Mouse (Mus musculus) kidney, embryonic 14.5 days (tissue): ENCODE results near the gene Atr. TPM values are rescaled to one million over a fixed set of nuclear protein-coding genes. Genes with fewer than 3 reads are reported as not detected.
A peak's percentile ranks its signal among the peaks of the same experiment; 100 is the strongest.

ENCODE experiments used
- ATAC-seq: fragments of 200-750 bp; cut with Nextera tagmentation; 2 replicates; pipeline ENCODE4 v1.8.0; 2017; ENCODE audit warnings: moderate number of reproducible peaks, mild to moderate bottlenecking, moderate TSS enrichment, moderate library complexity; ENCODE audit not compliant: low FRiP score, low TSS enrichment
- H3K27ac ChIP-seq: fragments of 300-500 bp; sonication (generic); 2 replicates; pipeline ENCODE4 v1.5.1; 2014; ENCODE audit warnings: low read depth, mild to moderate bottlenecking, low read length, moderate library complexity, mixed read lengths
- H3K27me3 ChIP-seq: fragments of 300-500 bp; sonication (generic); 2 replicates; pipeline ENCODE4 v1.6.1; 2014; ENCODE audit warnings: mild to moderate bottlenecking, low read length; ENCODE audit not compliant: control insufficient read depth, insufficient read depth
- H3K36me3 ChIP-seq: fragments of 300-500 bp; sonication (generic); 2 replicates; pipeline ENCODE4 v1.6.1; 2014; ENCODE audit warnings: low read length, mixed read lengths; ENCODE audit not compliant: control insufficient read depth, insufficient read depth
- H3K4me1 ChIP-seq: fragments of 300-500 bp; sonication (generic); 2 replicates; pipeline ENCODE4 v1.6.1; 2014; ENCODE audit warnings: low read length, mixed read lengths; ENCODE audit not compliant: control insufficient read depth, insufficient read depth
- H3K4me2 ChIP-seq: fragments of 300-500 bp; sonication (generic); replicated peaks from 2 replicates; pipeline ENCODE4 v1.6.1; 2014; ENCODE audit warnings: low read depth, mild to moderate bottlenecking, low read length
- H3K4me3 ChIP-seq: fragments of 300-500 bp; sonication (generic); 2 replicates; pipeline ENCODE4 v1.5.1; 2014; ENCODE audit warnings: mild to moderate bottlenecking, low read length
- H3K9ac ChIP-seq: fragments of 300-500 bp; sonication (generic); 2 replicates; pipeline ENCODE4 v1.6.1; 2014; ENCODE audit warnings: low read depth, mild to moderate bottlenecking, low read length, moderate library complexity
- H3K9me3 ChIP-seq: fragments of 300-500 bp; sonication (generic); 2 replicates; pipeline ENCODE4 v1.6.1; 2016; ENCODE audit warnings: low read length; ENCODE audit not compliant: control insufficient read depth
- WGBS: fragments of 180-500 bp; shearing (Covaris S2); extraction: QIAGEN DNeasy Blood & Tissue Kit; methylation state at CpG from one replicate; pipeline ENCODE4 v1.1.7; 2014; 5-methylcytosine and 5-hydroxymethylcytosine counted together
- polyA plus RNA-seq: library from polyadenylated mRNA; unstranded; fragments of >200 nt; fragmentation: Nextera tagmentation; extraction: Ambion mirVana; gene quantifications from 2 replicates; pipeline ENCODE4 v1.2.1, GENCODE M21; 2014

Atr gene
- polyA plus RNA-seq = 18.1 and 27.7 TPM in 2 replicates

DNA sequence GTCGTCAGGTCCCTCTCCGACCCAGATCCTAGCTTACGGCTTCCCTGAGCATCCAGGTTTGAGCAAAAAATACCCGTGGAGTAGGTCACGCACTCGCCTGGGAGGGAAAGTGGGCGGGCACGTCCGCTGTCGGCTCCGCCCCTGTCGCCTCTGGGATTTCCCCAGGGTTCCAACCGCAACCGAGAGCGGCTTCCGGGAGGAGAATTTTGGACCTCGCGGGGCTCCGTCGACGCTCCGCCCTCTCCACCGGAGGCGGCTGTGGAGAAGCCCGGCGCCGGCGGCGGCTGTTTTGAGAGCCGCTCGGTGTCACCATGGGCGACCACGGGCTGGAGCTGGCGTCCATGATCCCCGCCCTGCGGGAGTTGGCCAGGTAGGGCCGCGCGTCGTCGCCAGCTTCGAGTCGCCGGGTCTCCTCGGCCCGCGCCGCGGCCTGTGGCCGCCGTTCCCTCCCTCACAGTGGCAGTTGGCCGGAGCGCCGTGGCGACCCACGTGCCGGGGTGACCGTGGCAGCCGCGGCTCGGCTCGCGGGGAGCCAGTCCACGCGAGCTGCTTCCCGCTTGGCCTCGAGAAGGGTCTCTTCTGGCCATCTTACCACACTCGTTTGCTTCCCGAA lies at the start of gene Atr:
Gene Atr, plus strand, starts transcription at position 184 of the 613 bp plus-strand sequence.
- H3K9ac ChIP-seq = peak within 1 kb of the TSS; percentile 85
- under 1% methylated on average over 58 of the region's 69 CpGs for WGBS
- H3K4me2 ChIP-seq = peak within 1 kb of the TSS; percentile 86
- peak within 1 kb of the TSS; percentile 62 for H3K27ac ChIP-seq
- no peaks in the 10 kb centered on the region for H3K27me3 ChIP-seq
- peak; percentile 90 for ATAC-seq
- peak within 1 kb of the TSS; percentile 97 for H3K4me3 ChIP-seq
- H3K4me1 ChIP-seq = no peaks in the 10 kb centered on the region
- no peaks in the 10 kb centered on the region for H3K9me3 ChIP-seq
- H3K36me3 ChIP-seq = no peaks in the 10 kb centered on the region; the same call in 1 of the 2 replicates

DNA sequence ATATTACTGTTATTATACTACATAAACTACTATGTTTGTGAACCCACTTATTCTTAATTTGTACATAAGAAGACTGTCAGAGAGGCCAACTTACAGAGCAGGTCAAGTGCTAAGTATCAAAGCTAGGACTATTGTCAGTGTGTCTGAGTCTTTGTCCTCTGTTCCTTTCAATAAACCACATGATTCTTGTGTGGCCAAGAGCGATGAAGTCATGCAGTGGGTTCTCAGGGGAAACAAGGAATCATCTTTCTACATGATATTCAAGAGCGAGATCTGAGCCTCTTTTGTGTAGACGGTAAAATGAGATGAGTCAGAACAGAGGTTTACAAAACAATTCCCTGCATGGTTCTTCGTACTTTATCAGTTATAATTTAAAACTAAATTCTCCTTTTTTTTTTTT lies 47.8 kb upstream of the Atr start:
- no peak overlapping the region for H3K27ac ChIP-seq
- no peaks in the 10 kb centered on the region for H3K36me3 ChIP-seq
- H3K9me3 ChIP-seq = no peaks in the 10 kb centered on the region
- ATAC-seq = no peak
- H3K4me3 ChIP-seq = no peak overlapping the region
- H3K27me3 ChIP-seq = no peaks in the 10 kb centered on the region
- 87% methylated on average over 4 of the region's 4 CpGs for WGBS
- H3K4me2 ChIP-seq = no peak overlapping the region
- no peak overlapping the region for H3K9ac ChIP-seq
- no peaks in the 10 kb centered on the region for H3K4me1 ChIP-seq

DNA sequence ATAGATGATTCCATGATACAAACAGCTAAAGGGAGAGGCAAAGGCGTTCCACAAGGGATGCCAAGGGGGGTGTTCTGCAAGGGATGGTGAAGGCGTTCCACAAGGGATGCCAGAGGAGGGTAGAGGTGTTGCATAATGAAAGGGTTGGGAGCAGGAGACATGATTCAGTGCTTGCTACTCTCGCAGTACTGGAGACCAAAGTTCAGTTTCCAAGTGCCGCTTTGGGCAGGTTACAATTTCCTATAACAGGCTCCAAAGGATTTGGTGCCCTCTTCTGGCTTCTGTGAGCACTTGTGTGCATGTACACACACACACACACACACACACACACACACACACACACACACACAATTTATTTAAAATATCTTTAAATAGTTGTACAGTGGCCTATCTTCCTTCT lies 45.6 kb upstream of the Atr start:
- no peaks in the 10 kb centered on the region for H3K36me3 ChIP-seq
- ATAC-seq = no peak
- H3K27me3 ChIP-seq = no peaks in the 10 kb centered on the region
- H3K9ac ChIP-seq = no peak overlapping the region
- H3K9me3 ChIP-seq = no peaks in the 10 kb centered on the region
- H3K4me3 ChIP-seq = no peak overlapping the region
- H3K27ac ChIP-seq = no peak overlapping the region
- WGBS = 91% methylated on average over 4 of the region's 4 CpGs
- no peaks in the 10 kb centered on the region for H3K4me1 ChIP-seq
- no peak overlapping the region for H3K4me2 ChIP-seq

DNA sequence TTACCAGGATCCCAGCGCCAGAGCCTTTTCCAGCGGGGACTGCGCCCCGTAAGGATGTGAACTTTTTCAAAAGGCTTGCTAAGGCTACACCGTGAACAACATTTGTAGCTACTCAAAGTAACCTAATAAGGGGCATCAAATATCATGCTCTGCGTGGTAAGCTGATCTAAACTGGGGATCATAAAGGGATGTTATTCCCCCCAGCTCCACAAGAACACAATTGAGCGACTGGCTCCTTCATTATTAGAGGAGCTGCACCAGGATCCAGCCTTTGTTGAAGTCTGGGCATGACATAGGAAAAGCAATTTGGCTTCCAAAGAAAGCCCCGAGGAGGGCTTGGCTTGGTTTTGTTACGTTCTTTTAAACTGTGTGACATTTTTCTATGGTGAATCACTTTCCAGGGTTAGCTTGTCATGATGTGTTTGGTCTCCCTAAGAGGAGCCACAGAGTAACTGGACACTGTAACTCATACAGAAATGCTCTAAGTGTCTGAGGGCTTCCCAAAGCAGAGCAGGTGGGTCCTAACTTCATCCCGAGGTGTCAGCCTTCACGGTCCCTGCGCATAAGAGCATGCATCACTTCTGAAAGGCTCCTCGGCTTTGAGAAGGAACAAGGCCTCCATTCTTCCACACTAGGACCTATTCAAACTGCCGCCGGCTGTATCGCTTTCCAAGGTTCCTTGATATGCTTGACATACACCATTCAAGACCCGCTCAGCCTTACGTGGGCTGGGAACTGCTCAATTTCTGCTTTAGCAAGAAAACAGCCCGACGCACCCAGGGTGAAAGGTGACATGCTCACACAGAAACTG lies 43.5 kb upstream of the Atr start:
- WGBS = 55% methylated on average over 20 of the region's 20 CpGs
- peak; percentile 57; the same call in 1 of the 2 replicates for ATAC-seq

DNA sequence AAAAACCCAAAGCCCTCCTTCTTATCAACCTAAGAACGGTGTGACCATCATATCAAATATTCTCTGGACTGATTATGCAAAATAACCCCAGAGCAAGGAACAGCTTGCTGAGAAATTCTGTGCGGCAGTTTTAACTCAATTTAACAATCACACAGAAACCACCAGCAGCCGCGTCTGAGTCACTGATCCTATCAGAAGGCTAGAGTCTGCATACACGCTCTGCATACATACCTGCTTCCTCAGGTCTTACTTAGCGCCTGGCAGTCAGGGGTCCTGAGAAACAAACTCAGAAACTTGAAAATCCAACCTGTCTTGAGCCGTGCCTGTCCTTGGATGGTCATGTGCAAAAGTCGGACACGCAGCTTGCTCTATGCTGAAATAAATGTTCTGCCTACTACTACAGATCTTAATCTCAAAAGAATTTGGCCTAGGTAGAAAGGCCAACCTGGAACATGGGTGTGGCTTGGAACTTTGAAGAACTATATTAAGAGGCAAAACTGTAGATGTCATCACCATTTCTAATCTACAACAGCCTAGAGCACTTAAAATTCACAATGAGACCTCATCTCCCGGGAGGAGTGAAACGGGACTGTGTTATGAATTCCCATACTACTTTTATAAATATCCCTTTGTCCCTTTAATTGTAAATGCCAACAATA lies 42.3 kb upstream of the Atr start:
- Histone ChIP-seq H3K27me3 (no peaks in the 10 kb centered on the region), H3K9ac (no peak overlapping the region), H3K4me2 (no peak overlapping the region), H3K36me3 (no peaks in the 10 kb centered on the region), H3K9me3 (no peaks in the 10 kb centered on the region), H3K4me3 (no peak overlapping the region), H3K4me1 (no peaks in the 10 kb centered on the region), H3K27ac (no peak overlapping the region)
- 87% methylated on average over 11 of the region's 11 CpGs for WGBS
- ATAC-seq = no peak

More for the DNA sequence above, 43.5 kb upstream of the Atr start:
- H3K9me3 ChIP-seq = no peaks in the 10 kb centered on the region
- H3K27me3 ChIP-seq = no peaks in the 10 kb centered on the region
- H3K4me3 ChIP-seq = no peak overlapping the region
- no peak overlapping the region for H3K9ac ChIP-seq
- no peaks in the 10 kb centered on the region for H3K4me1 ChIP-seq
- H3K36me3 ChIP-seq = no peaks in the 10 kb centered on the region
- H3K27ac ChIP-seq = no peak overlapping the region
- H3K4me2 ChIP-seq = no peak overlapping the region

DNA sequence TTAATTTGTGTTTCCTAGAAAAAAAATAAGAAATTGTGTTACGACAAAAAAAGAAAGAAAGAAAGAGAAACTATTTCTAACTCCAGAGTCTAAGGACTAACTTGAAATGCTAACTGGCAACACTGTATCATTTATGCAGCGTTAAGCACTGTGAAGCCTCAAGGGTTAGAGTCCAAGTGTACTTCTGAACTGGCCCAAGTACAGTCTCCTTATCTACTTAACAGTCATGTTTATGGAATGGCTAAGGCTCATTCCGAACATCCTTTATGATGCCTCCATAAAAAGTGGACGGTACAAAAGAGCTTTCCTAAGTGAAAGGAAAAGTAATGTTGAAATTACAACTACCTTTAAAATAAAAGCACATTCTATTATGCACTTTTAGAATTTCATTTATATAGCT lies 41.7 kb upstream of the Atr start:
- H3K9me3 ChIP-seq = no peaks in the 10 kb centered on the region
- H3K27me3 ChIP-seq = no peaks in the 10 kb centered on the region
- no peak overlapping the region for H3K4me2 ChIP-seq
- WGBS = 81% methylated on average over 4 of the region's 4 CpGs
- H3K27ac ChIP-seq = no peak overlapping the region
- no peaks in the 10 kb centered on the region for H3K4me1 ChIP-seq
- H3K4me3 ChIP-seq = no peak overlapping the region
- no peak overlapping the region for H3K9ac ChIP-seq
- no peaks in the 10 kb centered on the region for H3K36me3 ChIP-seq
- no peak for ATAC-seq

DNA sequence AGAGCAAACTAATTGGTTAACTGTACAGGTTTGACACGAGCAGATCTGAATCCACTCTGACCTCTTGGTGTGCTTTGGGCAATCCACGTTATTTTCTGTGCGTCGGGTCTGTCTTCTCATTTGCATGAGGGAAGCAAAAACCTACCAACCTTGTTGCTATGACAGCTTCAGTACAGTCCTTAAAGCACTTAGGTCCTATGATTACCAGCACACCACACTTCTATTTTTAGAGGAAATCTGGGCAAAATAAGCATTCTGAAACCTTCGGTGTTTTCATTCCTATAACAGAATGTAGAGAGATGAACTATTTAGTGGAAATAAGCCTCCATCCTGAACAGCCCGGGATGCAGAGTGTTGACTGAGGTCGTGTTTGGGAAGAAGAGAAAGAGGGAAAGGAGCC lies 34.9 kb upstream of the Atr start:
- 82% methylated on average over 7 of the region's 7 CpGs for WGBS
- Histone ChIP-seq H3K4me2 (no peak overlapping the region), H3K4me3 (no peak overlapping the region), H3K4me1 (no peaks in the 10 kb centered on the region), H3K36me3 (no peaks in the 10 kb centered on the region), H3K27ac (no peak overlapping the region), H3K9ac (no peak overlapping the region), H3K27me3 (no peaks in the 10 kb centered on the region), H3K9me3 (no peaks in the 10 kb centered on the region)
- ATAC-seq = no peak

DNA sequence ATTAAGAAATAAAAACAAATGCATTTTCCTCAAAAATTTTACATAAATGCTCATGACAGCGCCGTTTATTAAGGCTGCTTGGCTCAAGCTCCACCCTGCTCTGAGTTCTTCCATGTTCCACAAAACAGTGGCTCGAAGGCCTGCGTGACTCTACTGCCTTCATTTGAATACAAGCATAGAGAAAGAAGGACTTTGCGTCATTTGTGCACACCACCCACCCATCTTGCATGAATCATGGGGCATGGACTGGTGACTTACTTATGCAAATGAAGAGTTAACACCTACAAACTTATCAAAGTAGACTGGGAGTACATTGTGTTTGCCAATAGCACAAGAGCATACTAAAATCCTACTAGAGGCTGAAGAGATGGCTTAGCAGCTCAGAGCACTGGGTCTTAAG lies 29.8 kb upstream of the Atr start:
- no peaks in the 10 kb centered on the region for H3K36me3 ChIP-seq
- H3K27me3 ChIP-seq = no peaks in the 10 kb centered on the region
- no peaks in the 10 kb centered on the region for H3K4me1 ChIP-seq
- H3K4me2 ChIP-seq = no peak overlapping the region
- WGBS = 91% methylated on average over 5 of the region's 5 CpGs
- ATAC-seq = no peak
- no peak overlapping the region for H3K9ac ChIP-seq
- H3K27ac ChIP-seq = no peak overlapping the region
- H3K9me3 ChIP-seq = no peaks in the 10 kb centered on the region
- no peak overlapping the region for H3K4me3 ChIP-seq

DNA sequence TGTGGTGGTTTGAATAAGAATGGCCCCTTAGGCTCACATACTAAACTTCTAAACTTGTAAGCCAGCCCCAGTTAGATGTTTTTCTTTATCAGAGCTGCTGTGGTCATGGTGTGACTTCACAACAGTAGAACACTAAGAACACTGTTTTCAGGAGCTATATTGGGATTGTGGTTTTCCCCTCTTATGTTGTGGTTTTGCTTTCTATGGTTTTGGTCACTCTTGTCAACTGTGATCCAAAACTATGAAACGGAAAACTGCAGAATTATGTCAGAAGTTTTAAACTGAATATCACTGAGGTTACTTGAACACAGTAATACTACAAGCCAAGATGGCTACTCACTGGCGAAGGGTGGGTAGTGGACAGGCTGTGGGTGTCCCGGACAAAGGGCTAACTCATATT lies 24.6 kb upstream of the Atr start:
- Histone ChIP-seq H3K4me3 (no peak overlapping the region), H3K4me2 (no peak overlapping the region), H3K9ac (no peak overlapping the region), H3K27me3 (no peaks in the 10 kb centered on the region), H3K36me3 (no peaks in the 10 kb centered on the region), H3K4me1 (no peaks in the 10 kb centered on the region), H3K9me3 (no peaks in the 10 kb centered on the region), H3K27ac (no peak overlapping the region)
- ATAC-seq = no peak
- WGBS = 92% methylated on average over 3 of the region's 3 CpGs
